Mouse (Mus musculus): ENCODE measurements around the gene Dnaja4.

GRCm38 (mm10) chr9:54750215-54750981, 51.7 kb downstream of the Dnaja4 start:
- TF ChIP-seq CTCF (IDR thresholded peaks at IDR 0.05; ENCODE audit: borderline replicate concordance, insufficient read depth, low read length) = no peak
- no peak for TF ChIP-seq POLR2A (IDR thresholded peaks at IDR 0.05; ENCODE audit: low read depth, low read length)

Data from embryonic fibroblast, embryonic 13.5 days (primary cell).